Mouse (Mus musculus) neural tube, embryonic 14.5 days (tissue): ENCODE data around the gene Setd1b. TPM values are rescaled to one million over a fixed set of nuclear protein-coding genes. Genes with fewer than 3 reads are reported as not detected.

Experiments used
- ATAC-seq: fragments of 200-750 bp; cut with Nextera tagmentation; 2 replicates; pipeline ENCODE4 v1.8.0; 2017; ENCODE audit warnings: low read depth, mild to moderate bottlenecking, moderate TSS enrichment, moderate library complexity
- H3K27ac ChIP-seq: fragments of 300-500 bp; sonication (generic); 2 replicates; pipeline ENCODE4 v1.5.1; 2014; ENCODE audit warnings: low read depth, mild to moderate bottlenecking, control low read depth, low read length, moderate library complexity, mixed read lengths
- H3K27me3 ChIP-seq: fragments of 300-500 bp; sonication (generic); 2 replicates; pipeline ENCODE4 v1.6.1; 2014; ENCODE audit warnings: low read length; ENCODE audit not compliant: control insufficient read depth, insufficient read depth
- H3K36me3 ChIP-seq: fragments of 300-500 bp; sonication (generic); 2 replicates; pipeline ENCODE4 v1.6.1; 2014; ENCODE audit warnings: low read length, mixed read lengths; ENCODE audit not compliant: control insufficient read depth, insufficient read depth
- H3K4me1 ChIP-seq: fragments of 300-500 bp; sonication (generic); 2 replicates; pipeline ENCODE4 v1.6.1; 2014; ENCODE audit warnings: low read length; ENCODE audit not compliant: control insufficient read depth, insufficient read depth
- H3K4me2 ChIP-seq: fragments of 300-500 bp; sonication (generic); 2 replicates; pipeline ENCODE4 v1.6.1; 2014; ENCODE audit warnings: mild to moderate bottlenecking, low read depth, low read length, control low read depth
- H3K4me3 ChIP-seq: fragments of 300-500 bp; sonication (generic); 2 replicates; pipeline ENCODE4 v1.5.1; 2014; ENCODE audit warnings: low read depth, low read length, control low read depth, mixed read lengths
- H3K9ac ChIP-seq: fragments of 300-500 bp; sonication (generic); replicated peaks from 2 replicates; pipeline ENCODE4 v1.6.1; 2014; ENCODE audit warnings: low read depth, mild to moderate bottlenecking, control low read depth, low read length, mixed read lengths
- H3K9me3 ChIP-seq: fragments of 300-500 bp; sonication (generic); 2 replicates; pipeline ENCODE4 v1.6.1; 2016; ENCODE audit warnings: low read length; ENCODE audit not compliant: control insufficient read depth
- WGBS: fragments of 180-500 bp; shearing (Covaris S2); extraction: QIAGEN DNeasy Blood & Tissue Kit; methylation state at CpG from one replicate; pipeline ENCODE4 v1.1.7; 2014; 5-methylcytosine and 5-hydroxymethylcytosine counted together
- polyA plus RNA-seq: library from polyadenylated mRNA; unstranded; fragments of >200 nt; fragmentation: Nextera tagmentation; extraction: Ambion mirVana; gene quantifications from 2 replicates; pipeline ENCODE4 v1.2.1, GENCODE M21; 2014

Setd1b gene
- polyA plus RNA-seq, 1 experiment from 2014 or later = 15.9 TPM

DNA sequence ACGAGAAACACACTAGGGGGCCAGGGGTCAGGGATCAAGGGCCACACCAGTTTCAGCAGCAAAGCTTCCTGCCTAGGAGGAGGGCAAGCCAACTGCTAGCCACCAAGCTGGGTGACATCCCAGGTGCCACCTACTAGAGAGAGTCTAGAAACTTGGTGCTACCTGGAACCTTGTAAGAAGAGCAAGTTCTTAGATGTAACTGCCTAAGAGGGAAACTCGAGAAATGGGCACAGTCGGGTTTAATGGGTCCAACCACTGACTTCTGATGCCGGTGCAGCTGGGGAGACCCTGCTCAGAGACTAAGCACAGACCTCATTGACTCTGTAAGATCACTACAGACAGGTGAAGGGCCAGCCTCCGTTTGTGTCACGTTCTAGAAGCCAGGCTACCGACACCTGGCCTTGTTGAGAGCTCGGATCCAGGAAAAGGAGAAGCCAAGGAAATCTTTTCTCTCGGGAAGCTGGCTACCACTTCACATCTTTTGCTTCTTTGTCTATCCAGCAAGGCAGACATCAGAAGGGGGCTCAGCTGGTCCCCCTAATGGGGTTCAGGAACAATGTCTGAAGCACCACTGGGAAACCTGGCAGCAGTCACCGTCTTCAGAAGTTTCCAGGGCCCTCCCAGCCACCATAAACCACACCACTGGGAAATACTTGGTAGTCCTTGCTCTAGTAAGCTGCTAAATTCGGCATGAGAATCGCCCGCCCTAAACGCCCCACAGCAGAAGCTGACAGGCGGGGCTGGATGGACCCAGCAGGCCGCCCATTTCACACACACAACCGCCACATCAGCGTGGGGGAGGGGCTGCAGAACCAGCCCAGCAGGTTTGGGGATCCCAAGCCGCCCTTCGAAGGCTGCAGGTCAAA, 4.7 kb upstream of the Setd1b start:
- no peaks in the 10 kb centered on the region for H3K9me3 ChIP-seq
- H3K9ac ChIP-seq = peak overlapping the region; percentile 100
- no peaks in the 10 kb centered on the region for H3K27me3 ChIP-seq
- 1% methylated on average over 20 of the region's 20 CpGs for WGBS
- peaks cover 52% of the 10 kb centered on the region for H3K4me1 ChIP-seq
- peak overlapping the region; percentile 100 for H3K27ac ChIP-seq
- H3K4me2 ChIP-seq = peak overlapping the region; percentile 100
- peaks cover 8% of the 10 kb centered on the region; the same call in 1 of the 2 replicates for H3K36me3 ChIP-seq
- no peak for ATAC-seq
- H3K4me3 ChIP-seq = peak overlapping the region; percentile 92

- ATAC-seq = no peak
- 0% methylated on average over 6 of the region's 6 CpGs for WGBS
- H3K27ac ChIP-seq = peak overlapping the region; percentile 100
- H3K27me3 ChIP-seq = no peaks in the 10 kb centered on the region
- peak overlapping the region; percentile 100 for H3K9ac ChIP-seq
- peaks cover 46% of the 10 kb centered on the region for H3K4me1 ChIP-seq
- no peaks in the 10 kb centered on the region for H3K9me3 ChIP-seq
- H3K4me3 ChIP-seq = peak overlapping the region; percentile 92
- peak overlapping the region; percentile 100 for H3K4me2 ChIP-seq
- H3K36me3 ChIP-seq = peaks cover 8% of the 10 kb centered on the region; the same call in 1 of the 2 replicates
Observed at GRCm38 (mm10) chr5:123137910-123138229, 4.1 kb upstream of the Setd1b start.

- Histone ChIP-seq H3K9ac (peak overlapping the region; percentile 100), H3K27ac (peak overlapping the region; percentile 100), H3K4me2 (peak overlapping the region; percentile 100), H3K9me3 (no peaks in the 10 kb centered on the region), H3K36me3 (peaks cover 4% of the 10 kb centered on the region; the same call in 1 of the 2 replicates), H3K27me3 (no peaks in the 10 kb centered on the region), H3K4me3 (peak overlapping the region; percentile 92), H3K4me1 (peaks cover 41% of the 10 kb centered on the region)
- under 1% methylated on average over 27 of the region's 40 CpGs for WGBS
- ATAC-seq = peak; percentile 13
Observed at GRCm38 (mm10) chr5:123138230-123138911, 3.6 kb upstream of the Setd1b start.

DNA sequence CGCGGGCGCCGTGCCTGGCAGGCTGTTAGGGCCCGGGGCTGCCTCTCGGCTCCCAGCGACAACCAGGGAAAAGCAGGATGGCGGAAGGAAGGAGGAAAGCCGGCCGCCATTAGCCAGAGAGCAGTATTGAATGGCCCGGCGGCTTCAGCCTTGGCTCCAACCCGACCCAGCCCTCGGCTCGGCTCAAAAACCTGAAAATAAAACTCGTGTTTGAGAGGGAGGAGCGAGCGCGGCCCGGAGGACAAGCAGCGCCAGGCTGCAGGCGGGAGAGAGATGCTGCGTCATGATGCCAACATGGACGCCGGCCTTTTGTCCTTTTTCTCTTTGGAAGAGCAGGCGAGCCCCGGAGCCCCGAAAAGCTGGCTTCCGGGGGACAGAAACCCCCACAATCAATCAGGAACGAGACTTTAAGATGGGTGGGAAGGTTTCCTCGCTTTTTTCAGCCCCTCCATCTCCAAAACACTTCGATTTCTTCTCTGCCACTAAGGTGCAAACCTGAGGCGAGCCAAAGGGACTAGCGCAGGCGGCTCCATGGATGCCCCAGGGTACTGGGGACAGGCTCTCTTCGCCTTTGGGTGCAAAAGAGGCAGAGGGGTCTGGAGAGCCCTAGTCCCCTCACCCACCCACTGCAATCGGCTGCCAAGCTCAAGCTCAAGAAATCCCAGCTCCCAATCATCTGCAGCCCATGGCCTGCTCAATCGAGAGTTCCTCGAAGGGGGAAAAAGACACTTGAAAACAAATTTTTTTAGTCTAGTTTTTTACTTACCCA, 2.9 kb upstream of the Setd1b start:
- WGBS = under 1% methylated on average over 39 of the region's 39 CpGs
- H3K4me3 ChIP-seq = peak overlapping the region; percentile 92

GRCm38 (mm10) chr5:123139722-123140627, 2.0 kb upstream of the Setd1b start:
- under 1% methylated on average over 28 of the region's 28 CpGs for whole genome bisulfite sequencing
- H3K36me3 ChIP-seq = no peaks in the 10 kb centered on the region
- no peaks in the 10 kb centered on the region for H3K27me3 ChIP-seq
- peak overlapping the region; percentile 100 for H3K27ac ChIP-seq
- H3K4me3 ChIP-seq = peak overlapping the region; percentile 92
- no peak for ATAC-seq
- peaks cover 41% of the 10 kb centered on the region for H3K4me1 ChIP-seq
- no peaks in the 10 kb centered on the region for H3K9me3 ChIP-seq
- peak overlapping the region; percentile 100 for H3K9ac ChIP-seq
- peak overlapping the region; percentile 100 for H3K4me2 ChIP-seq

More for the DNA sequence above, 2.9 kb upstream of the Setd1b start:
- H3K9me3 ChIP-seq = no peaks in the 10 kb centered on the region
- H3K36me3 ChIP-seq = peaks cover 4% of the 10 kb centered on the region; the same call in 1 of the 2 replicates
- H3K27ac ChIP-seq = peak overlapping the region; percentile 100
- H3K27me3 ChIP-seq = no peaks in the 10 kb centered on the region
- peak overlapping the region; percentile 100 for H3K9ac ChIP-seq
- peak overlapping the region; percentile 100 for H3K4me2 ChIP-seq
- 0 out of 2 replicates have a peak, but pooled peaks have one; percentile 15 for ATAC-seq
- peaks cover 41% of the 10 kb centered on the region for H3K4me1 ChIP-seq

DNA sequence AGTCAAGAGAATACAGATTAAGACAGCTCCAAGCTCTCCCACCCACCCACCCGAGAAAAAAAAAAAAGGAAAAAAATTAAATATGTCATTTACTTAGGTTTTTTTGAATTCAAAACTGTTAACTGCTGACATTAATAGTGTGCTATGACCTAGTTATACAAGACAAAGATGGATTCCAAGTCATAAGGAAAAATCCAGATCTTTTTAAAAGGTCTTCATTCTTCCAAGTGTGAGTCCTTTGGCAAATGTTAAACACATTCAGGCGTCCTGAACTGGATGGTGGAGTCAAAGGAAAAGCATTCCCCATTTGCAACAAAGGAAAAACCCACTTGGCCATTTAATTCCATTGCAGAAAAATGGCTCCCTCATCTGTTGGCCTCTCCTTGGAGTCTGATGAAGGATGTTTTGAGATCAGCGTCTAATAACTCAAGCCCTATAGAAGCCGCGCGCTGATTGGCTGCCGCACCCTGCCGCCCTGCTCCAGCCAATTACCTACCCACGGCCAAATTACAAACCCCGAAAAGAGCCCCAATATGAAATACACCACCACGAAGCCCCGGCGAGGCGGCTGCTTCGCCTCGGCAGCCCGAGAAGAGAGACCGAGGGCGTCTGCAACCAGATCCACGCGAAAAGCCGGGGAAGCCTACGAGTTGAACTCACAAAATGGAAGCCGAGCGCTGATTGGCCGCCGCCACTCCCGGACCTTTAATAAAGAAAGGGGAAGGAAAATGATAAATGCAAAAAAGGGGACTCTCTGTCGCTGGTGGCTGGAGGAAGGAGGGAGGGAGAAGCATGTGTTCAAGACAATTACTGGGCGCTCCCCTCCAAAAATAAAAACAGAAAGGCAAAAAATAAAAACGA, 1.1 kb upstream of the Setd1b start:
- no peaks in the 10 kb centered on the region for H3K36me3 ChIP-seq
- ATAC-seq = peak; percentile 69
- under 1% methylated on average over 31 of the region's 31 CpGs for WGBS
- H3K27ac ChIP-seq = peak overlapping the region; percentile 99
- H3K4me1 ChIP-seq = peaks cover 41% of the 10 kb centered on the region
- no peaks in the 10 kb centered on the region for H3K9me3 ChIP-seq
- no peaks in the 10 kb centered on the region for H3K27me3 ChIP-seq
- H3K4me3 ChIP-seq = peak overlapping the region; percentile 92
- H3K4me2 ChIP-seq = peak overlapping the region; percentile 100
- peak overlapping the region; percentile 100 for H3K9ac ChIP-seq

DNA sequence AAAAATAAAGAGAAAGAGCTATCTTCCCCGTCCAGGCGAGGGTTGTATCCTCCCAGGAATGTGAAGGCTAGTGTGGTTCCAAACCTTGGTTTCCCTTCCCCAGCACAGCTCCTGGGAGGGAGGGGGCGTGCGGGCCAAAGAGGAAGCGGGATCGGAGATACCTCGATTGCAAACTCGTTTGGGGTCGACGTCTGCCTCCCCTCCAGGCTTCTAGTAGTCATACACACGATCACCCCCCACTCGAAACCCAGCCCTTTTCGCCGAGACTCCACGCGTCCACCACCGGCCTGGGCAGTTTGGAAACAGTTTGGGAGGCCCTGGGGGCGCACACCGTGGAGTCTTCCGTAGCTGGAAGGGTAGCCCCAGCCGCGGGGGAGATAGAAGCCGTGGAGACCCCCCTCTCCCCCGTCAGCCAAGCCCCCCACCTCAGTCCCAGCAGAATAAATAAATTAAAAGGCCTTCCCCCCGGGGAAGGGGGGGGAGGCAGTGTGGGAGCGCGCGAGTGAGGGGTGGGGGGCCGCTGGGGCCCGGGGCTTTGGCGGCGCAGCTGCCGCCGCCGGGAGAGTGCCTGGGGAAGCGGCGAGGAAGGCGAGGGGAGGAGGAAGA, 335 bp upstream of the Setd1b start:
- 0 out of 2 replicates have a peak, but pooled peaks have one; percentile 25 for ATAC-seq
- H3K27ac ChIP-seq = peak overlapping the region; percentile 99
- peaks cover 37% of the 10 kb centered on the region for H3K4me1 ChIP-seq
- peaks cover 5% of the 10 kb centered on the region; the same call in 1 of the 2 replicates for H3K36me3 ChIP-seq
- H3K4me3 ChIP-seq = peak overlapping the region; percentile 92
- no peaks in the 10 kb centered on the region for H3K9me3 ChIP-seq
- no peaks in the 10 kb centered on the region for H3K27me3 ChIP-seq
- peak overlapping the region; percentile 100 for H3K9ac ChIP-seq
- H3K4me2 ChIP-seq = peak overlapping the region; percentile 100
- WGBS = under 1% methylated on average over 31 of the region's 38 CpGs
